Mouse (Mus musculus): Measurements from ENCODE around the gene Arpc4. TPM values are rescaled to one million over a fixed set of nuclear protein-coding genes. Genes with fewer than 3 reads are reported as not detected.

Gene Arpc4
- 101 and 116 TPM in 2 replicates for polyA plus RNA-seq (2012; rRNA removed)

GRCm38 (mm10) chr6:113377496-113378385, at the start of gene Arpc4, which contains the start of gene Tada3:
Gene Arpc4 (plus strand): TSS chr6:113378115.
Gene Tada3 (minus strand): TSS chr6:113377883.

GRCm38 (mm10) chr6:113343177-113344092, 34.5 kb upstream of the Arpc4 start, which contains the start of gene Camk1:
Gene Camk1 (minus strand): TSS chr6:113343984.

GRCm38 (mm10) chr6:113388960-113389359, 11.0 kb downstream of the Arpc4 start, which contains the start of gene Ttll3:
Gene Ttll3 (plus strand): TSS chr6:113389260.

GRCm38 (mm10) chr6:113419199-113419587, 41.3 kb downstream of the Arpc4 start, which contains the start of gene Rpusd3:
Gene Rpusd3 (minus strand): TSS chr6:113419340.

GRCm38 (mm10) chr6:113435664-113436205, 57.8 kb downstream of the Arpc4 start, which contains the start of gene Cidec:
Gene Cidec (minus strand): TSS chr6:113435760.

Other genes starting within 250 kb of the Arpc4 start
- 53.8 and 59.2 TPM in 2 replicates for gene Lhfpl4, start 182.7 kb upstream of the Arpc4 start, polyA plus RNA-seq (2012; rRNA removed)
- 36.5 and 39.7 TPM in 2 replicates for gene Mtmr14, start 140.3 kb upstream of the Arpc4 start, polyA plus RNA-seq (2012; rRNA removed)
- gene Cpne9, start 95.8 kb upstream of the Arpc4 start, polyA plus RNA-seq (2012; rRNA removed): 1.7 and 2.3 TPM in 2 replicates
- 38.1 and 40.8 TPM in 2 replicates for gene Brpf1, start 71.0 kb upstream of the Arpc4 start, polyA plus RNA-seq (2012; rRNA removed)
- 20.0 and 20.4 TPM in 2 replicates for gene Ogg1, start 51.1 kb upstream of the Arpc4 start, polyA plus RNA-seq (2012; rRNA removed)
- 61.3 and 74.0 TPM in 2 replicates for gene Camk1, start 34.1 kb upstream of the Arpc4 start, polyA plus RNA-seq (2012; rRNA removed)
- gene Tada3, start 232 bp upstream of the Arpc4 start, polyA plus RNA-seq (2012; rRNA removed): 60.1 and 63.2 TPM in 2 replicates
- 25.0 and 29.2 TPM in 2 replicates for gene Ttll3, start 11.1 kb downstream of the Arpc4 start, polyA plus RNA-seq (2012; rRNA removed)
- gene Rpusd3, start 41.2 kb downstream of the Arpc4 start, polyA plus RNA-seq (2012; rRNA removed): 33.6 and 35.6 TPM in 2 replicates
- gene Cidec, start 57.6 kb downstream of the Arpc4 start, polyA plus RNA-seq (2012; rRNA removed): 0.04 and 0.06 TPM in 2 replicates
- gene Jagn1, start 64.5 kb downstream of the Arpc4 start, polyA plus RNA-seq (2012; rRNA removed): 59.4 and 62.8 TPM in 2 replicates
- 0.07 and 1.1 TPM in 2 replicates for gene Il17re, start 80.4 kb downstream of the Arpc4 start, polyA plus RNA-seq (2012; rRNA removed)
- gene Il17rc, start 93.3 kb downstream of the Arpc4 start, polyA plus RNA-seq (2012; rRNA removed): 3.1 and 5.9 TPM in 2 replicates
- gene Creld1, start 105.2 kb downstream of the Arpc4 start, polyA plus RNA-seq (2012; rRNA removed): 38.9 and 41.5 TPM in 2 replicates
- 5.6 and 6.7 TPM in 2 replicates for gene Prrt3, start 123.8 kb downstream of the Arpc4 start, polyA plus RNA-seq (2012; rRNA removed)
- 56.0 and 56.9 TPM in 2 replicates for gene Emc3, start 153.5 kb downstream of the Arpc4 start, polyA plus RNA-seq (2012; rRNA removed)
- 7.6 and 10.1 TPM in 2 replicates for gene Fancd2, start 153.6 kb downstream of the Arpc4 start, polyA plus RNA-seq (2012; rRNA removed)
- gene Fancd2os, start 222.6 kb downstream of the Arpc4 start, polyA plus RNA-seq (2012; rRNA removed): 0.05 TPM in 1 of 2 replicates, not detected in the other
- gene Brk1, start 226.7 kb downstream of the Arpc4 start, polyA plus RNA-seq (2012; rRNA removed): 234 and 239 TPM in 2 replicates
- gene Vhl, start 245.8 kb downstream of the Arpc4 start, polyA plus RNA-seq (2012; rRNA removed): 64.1 and 72.3 TPM in 2 replicates